Mouse (Mus musculus): ENCODE measurements around the gene Fam43b. TPM values are rescaled to one million over a fixed set of nuclear protein-coding genes. Genes with fewer than 3 reads are reported as not detected.
A peak's percentile ranks its signal among the peaks of the same experiment; 100 is the strongest.

Gene Fam43b
- polyA plus RNA-seq, 1 experiment from 2014 or later, result not detected

DNA sequence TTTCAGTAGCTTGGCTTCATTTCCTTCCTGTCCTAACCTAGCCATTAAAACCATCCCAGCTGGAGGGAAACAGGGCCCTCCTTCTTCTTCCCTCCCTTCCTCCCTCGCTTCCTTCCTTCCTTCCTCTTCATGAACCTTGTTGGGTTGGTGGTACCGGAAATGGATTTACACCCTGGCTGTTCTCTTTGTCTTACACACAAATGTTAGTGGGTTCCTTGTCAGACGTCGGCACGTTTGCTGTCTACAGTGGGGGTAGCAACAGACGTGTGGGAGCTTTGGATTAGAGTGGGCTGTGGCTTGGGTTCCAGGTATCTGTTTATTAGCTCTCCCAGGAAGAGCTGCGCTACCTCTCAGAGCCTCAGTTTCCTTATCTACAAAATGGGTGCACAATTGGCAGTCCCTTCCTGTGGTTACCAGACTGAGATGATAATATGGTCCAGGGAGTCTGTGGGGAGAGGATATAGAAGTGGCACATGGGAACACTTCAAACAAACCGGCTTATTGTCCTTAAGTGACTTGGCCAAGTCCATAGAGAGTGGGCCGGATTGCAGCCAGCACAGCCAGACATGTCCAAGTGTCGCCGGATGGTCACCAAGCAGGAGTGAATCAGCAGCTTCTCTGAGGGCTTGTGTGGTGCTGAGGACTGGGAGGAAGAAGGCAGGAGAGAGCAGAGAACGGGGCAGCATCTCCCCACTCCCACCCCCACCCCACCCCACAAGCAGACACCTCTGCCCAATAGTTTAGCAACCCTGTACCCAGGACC is 27.6 kb downstream of the Fam43b start:
- Histone ChIP-seq H3K9me3 (ENCODE audit: control insufficient read depth, low read length) (no peaks in the 10 kb centered on the region), H3K36me3 (ENCODE audit: control insufficient read depth, insufficient read depth, low read length) (no peaks in the 10 kb centered on the region), H3K27me3 (ENCODE audit: control insufficient read depth, insufficient read depth, low read length) (no peaks in the 10 kb centered on the region), H3K4me1 (replicated peaks; ENCODE audit: control insufficient read depth, insufficient read depth) (no peaks in the 10 kb centered on the region), H3K9ac (ENCODE audit: low read length) (no peak overlapping the region), H3K4me2 (replicated peaks; ENCODE audit: low read depth) (no peak overlapping the region; the same call in 1 of the 2 replicates), H3K27ac (replicated peaks) (no peak overlapping the region), H3K4me3 (ENCODE audit: low read depth, low read length) (no peak overlapping the region)
- no peak for DNase-seq (ENCODE audit: low spot score)
- TF ChIP-seq EP300 (optimal IDR thresholded peaks at IDR 0.05) (no peak), CTCF (IDR thresholded peaks at IDR 0.05; ENCODE audit: low read depth) (no peak)
- no peak for ATAC-seq (ENCODE audit: low FRiP score, low TSS enrichment)
- WGBS, result 78% methylated on average over 12 of the region's 12 CpGs

DNA sequence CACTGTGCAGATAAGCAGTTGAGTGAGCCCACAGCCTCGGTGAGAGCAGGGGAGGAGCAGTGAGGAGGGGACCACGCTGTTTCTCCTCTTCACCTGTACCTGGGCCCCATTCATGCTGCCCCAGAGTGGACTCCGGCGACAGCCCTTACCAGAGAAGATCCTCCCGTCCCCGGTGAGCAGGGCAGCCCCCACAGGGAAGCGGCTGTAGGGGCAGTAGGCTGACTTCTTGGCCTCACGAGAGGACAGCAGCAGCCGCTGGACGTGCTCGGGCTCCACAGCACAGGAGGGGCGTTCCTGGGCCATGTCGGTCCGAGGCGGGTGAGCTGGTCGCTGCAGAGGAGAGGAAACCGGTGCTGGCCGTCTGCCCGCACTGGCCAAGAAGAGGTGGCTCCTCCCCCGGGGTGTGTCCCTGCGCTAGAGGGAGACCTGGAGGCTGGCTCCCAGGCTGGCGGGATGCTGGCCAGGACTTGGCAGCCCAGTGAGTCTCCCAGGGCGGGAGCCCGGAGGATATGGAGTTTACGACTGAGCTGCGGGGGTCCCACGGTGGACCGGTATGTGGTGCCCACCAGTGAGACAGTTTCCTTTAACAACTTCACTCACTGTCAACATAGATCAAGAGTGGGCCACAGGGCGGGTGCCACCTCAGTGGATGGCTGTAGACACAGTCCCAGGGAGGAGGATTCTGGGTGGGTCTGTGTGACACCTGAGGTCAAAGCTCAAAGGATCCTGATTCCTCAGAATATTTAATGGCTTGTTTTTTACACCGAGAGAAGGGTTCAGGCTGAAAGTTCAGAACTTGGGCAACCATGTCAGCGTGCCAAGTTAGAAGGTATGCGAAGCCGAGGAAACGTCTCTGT is 28.5 kb downstream of the Fam43b start, which contains the start of gene Cda:
Cda (minus strand) TSS at position 352 of the 857 bp plus-strand sequence.
- TF ChIP-seq EP300 (optimal IDR thresholded peaks at IDR 0.05) (no peak), CTCF (IDR thresholded peaks at IDR 0.05; ENCODE audit: low read depth) (peak; percentile 45)
- H3K9ac ChIP-seq (ENCODE audit: low read length), result peak within 1 kb of the TSS; percentile 48; the same call in 1 of the 2 replicates

DNA sequence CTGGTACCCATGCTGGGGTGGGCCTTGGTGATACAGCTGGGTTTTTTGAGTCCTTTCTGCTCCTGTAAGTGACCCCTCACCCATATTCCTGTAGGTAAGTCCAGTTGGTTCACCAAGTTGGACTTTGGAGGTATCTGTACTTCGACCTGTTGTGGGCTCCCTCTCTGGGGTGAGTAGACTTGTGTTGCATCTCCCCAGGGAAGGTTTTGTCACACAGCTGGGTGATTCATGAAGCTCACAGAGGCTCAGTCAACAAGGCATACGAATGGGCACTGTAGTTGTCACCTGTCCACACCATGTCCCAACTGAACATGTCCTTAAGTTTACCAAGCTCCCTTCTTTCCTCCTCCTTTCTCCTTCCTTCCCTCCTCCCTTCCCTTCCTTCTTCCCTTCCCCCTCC is 29.8 kb downstream of the Fam43b start:
- TF ChIP-seq EP300 (optimal IDR thresholded peaks at IDR 0.05) (no peak), CTCF (IDR thresholded peaks at IDR 0.05; ENCODE audit: low read depth) (no peak)
- Histone ChIP-seq H3K27me3 (ENCODE audit: control insufficient read depth, insufficient read depth, low read length) (no peaks in the 10 kb centered on the region), H3K4me3 (ENCODE audit: low read depth, low read length) (no peak overlapping the region), H3K9me3 (ENCODE audit: control insufficient read depth, low read length) (no peaks in the 10 kb centered on the region), H3K4me1 (replicated peaks; ENCODE audit: control insufficient read depth, insufficient read depth) (no peaks in the 10 kb centered on the region), H3K9ac (ENCODE audit: low read length) (no peak overlapping the region), H3K36me3 (ENCODE audit: control insufficient read depth, insufficient read depth, low read length) (no peaks in the 10 kb centered on the region), H3K4me2 (replicated peaks; ENCODE audit: low read depth) (no peak overlapping the region), H3K27ac (replicated peaks) (no peak overlapping the region)
- WGBS, result 74% methylated on average over 2 of the region's 2 CpGs
- DNase-seq (ENCODE audit: low spot score) (no peak), ATAC-seq (ENCODE audit: low FRiP score, low TSS enrichment) (no peak)

More for the DNA sequence above, 28.5 kb downstream of the Fam43b start, which contains the start of gene Cda:
- peak within 1 kb of the TSS; percentile 58 for H3K4me2 ChIP-seq (replicated peaks; ENCODE audit: low read depth)
- no peaks in the 10 kb centered on the region for H3K4me1 ChIP-seq (replicated peaks; ENCODE audit: control insufficient read depth, insufficient read depth)
- WGBS, result 8% methylated on average over 33 of the region's 34 CpGs
- peak within 1 kb of the TSS; percentile 40 for H3K4me3 ChIP-seq (ENCODE audit: low read depth, low read length)
- H3K36me3 ChIP-seq (ENCODE audit: control insufficient read depth, insufficient read depth, low read length), result no peaks in the 10 kb centered on the region
- no peaks in the 10 kb centered on the region for H3K27me3 ChIP-seq (ENCODE audit: control insufficient read depth, insufficient read depth, low read length)
- DNase-seq (ENCODE audit: low spot score), result peak; percentile 95
- ATAC-seq (ENCODE audit: low FRiP score, low TSS enrichment), result peak; percentile 87
- H3K9me3 ChIP-seq (ENCODE audit: control insufficient read depth, low read length), result no peaks in the 10 kb centered on the region
- H3K27ac ChIP-seq (replicated peaks), result no peak within 1 kb of the TSS

DNA sequence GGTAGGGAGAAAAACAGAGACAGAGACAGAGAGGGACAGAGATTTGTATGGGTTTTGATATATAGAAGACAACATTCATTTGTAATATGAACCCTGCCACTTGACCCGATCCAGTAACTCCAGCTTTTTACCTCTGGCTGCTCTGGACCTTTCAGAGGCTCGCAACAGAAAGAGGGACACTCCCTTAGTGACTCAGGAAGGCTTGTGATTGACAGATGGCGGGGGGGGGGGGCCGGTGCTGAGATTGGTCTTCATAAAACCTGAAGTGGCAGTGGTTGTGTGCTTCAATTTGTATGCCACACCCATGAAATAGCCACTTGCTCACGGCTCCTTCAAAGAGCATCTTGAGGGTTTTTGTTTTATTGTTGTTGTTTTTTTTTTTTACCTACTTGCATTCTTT is 32.8 kb downstream of the Fam43b start:
- Histone ChIP-seq H3K4me2 (replicated peaks; ENCODE audit: low read depth) (no peak overlapping the region), H3K27me3 (ENCODE audit: control insufficient read depth, insufficient read depth, low read length) (no peaks in the 10 kb centered on the region), H3K4me1 (replicated peaks; ENCODE audit: control insufficient read depth, insufficient read depth) (no peaks in the 10 kb centered on the region), H3K27ac (replicated peaks) (no peak overlapping the region), H3K36me3 (ENCODE audit: control insufficient read depth, insufficient read depth, low read length) (no peaks in the 10 kb centered on the region), H3K9me3 (ENCODE audit: control insufficient read depth, low read length) (no peaks in the 10 kb centered on the region), H3K4me3 (ENCODE audit: low read depth, low read length) (no peak overlapping the region), H3K9ac (ENCODE audit: low read length) (no peak overlapping the region)
- TF ChIP-seq EP300 (optimal IDR thresholded peaks at IDR 0.05), result no peak
- no peak for TF ChIP-seq CTCF (IDR thresholded peaks at IDR 0.05; ENCODE audit: low read depth)
- no peak for ATAC-seq (ENCODE audit: low FRiP score, low TSS enrichment)
- 30% methylated on average over 5 of the region's 5 CpGs for WGBS
- peak; percentile 48 for DNase-seq (ENCODE audit: low spot score)

DNA sequence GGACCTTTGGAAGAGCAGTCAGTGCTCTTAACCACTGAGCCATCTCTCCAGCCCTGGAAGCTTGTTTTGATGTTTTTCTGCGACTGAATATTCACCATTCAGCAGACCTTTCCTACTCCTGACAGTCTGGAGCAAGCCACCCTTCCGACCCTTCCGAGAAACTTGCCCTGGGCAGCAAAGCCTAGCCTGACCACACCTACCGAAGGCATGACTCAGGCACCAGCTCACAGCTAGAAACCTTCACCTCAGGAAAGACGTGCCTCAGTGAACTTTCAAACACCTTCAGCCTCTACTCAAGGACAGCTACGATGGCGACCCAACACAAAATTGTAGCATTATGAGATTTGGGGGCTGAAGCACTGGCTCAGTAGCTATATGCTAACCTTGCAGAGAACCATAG is 33.4 kb downstream of the Fam43b start:
- no peak overlapping the region for H3K27ac ChIP-seq (replicated peaks)
- H3K4me3 ChIP-seq (ENCODE audit: low read depth, low read length), result no peak overlapping the region
- ATAC-seq (ENCODE audit: low FRiP score, low TSS enrichment) (peak; percentile 56), DNase-seq (ENCODE audit: low spot score) (peak; percentile 62)
- WGBS, result 60% methylated on average over 7 of the region's 7 CpGs
- H3K9ac ChIP-seq (ENCODE audit: low read length), result no peak overlapping the region
- H3K36me3 ChIP-seq (ENCODE audit: control insufficient read depth, insufficient read depth, low read length), result no peaks in the 10 kb centered on the region
- no peak overlapping the region for H3K4me2 ChIP-seq (replicated peaks; ENCODE audit: low read depth)
- TF ChIP-seq EP300 (optimal IDR thresholded peaks at IDR 0.05), result no peak
- no peak for TF ChIP-seq CTCF (IDR thresholded peaks at IDR 0.05; ENCODE audit: low read depth)
- no peaks in the 10 kb centered on the region for H3K27me3 ChIP-seq (ENCODE audit: control insufficient read depth, insufficient read depth, low read length)
- H3K4me1 ChIP-seq (replicated peaks; ENCODE audit: control insufficient read depth, insufficient read depth), result no peaks in the 10 kb centered on the region
- no peaks in the 10 kb centered on the region for H3K9me3 ChIP-seq (ENCODE audit: control insufficient read depth, low read length)
